Mouse (Mus musculus) stomach, embryonic 15.5 days (tissue): ENCODE results near the gene Ndufs2. TPM values are rescaled to one million over a fixed set of nuclear protein-coding genes. Genes with fewer than 3 reads are reported as not detected.

Source experiments
- ATAC-seq: fragments of 200-750 bp; cut with Nextera tagmentation; 2 replicates; pipeline ENCODE4 v1.8.0; 2017; ENCODE audit warnings: low read depth, moderate number of reproducible peaks, moderate TSS enrichment; ENCODE audit not compliant: insufficient read depth, low FRiP score
- H3K27ac ChIP-seq: fragments of 300-500 bp; sonication (generic); 2 replicates; pipeline ENCODE4 v1.5.1; 2015; ENCODE audit warnings: mild to moderate bottlenecking, inconsistent platforms
- H3K27me3 ChIP-seq: fragments of 300-500 bp; sonication (generic); replicated peaks from 2 replicates; pipeline ENCODE4 v1.6.1; 2015; ENCODE audit warnings: inconsistent platforms
- H3K36me3 ChIP-seq: fragments of 300-500 bp; sonication (generic); 2 replicates; pipeline ENCODE4 v1.6.1; 2015; ENCODE audit warnings: inconsistent platforms
- H3K4me1 ChIP-seq: fragments of 300-500 bp; sonication (generic); 2 replicates; pipeline ENCODE4 v1.6.1; 2015; ENCODE audit warnings: inconsistent platforms
- H3K4me2 ChIP-seq: fragments of 300-500 bp; sonication (generic); 2 replicates; pipeline ENCODE4 v1.6.1; 2015; ENCODE audit warnings: mild to moderate bottlenecking, inconsistent platforms
- H3K4me3 ChIP-seq: fragments of 300-500 bp; sonication (generic); replicated peaks from 2 replicates; pipeline ENCODE4 v1.5.1; 2015; ENCODE audit warnings: inconsistent platforms
- H3K9ac ChIP-seq: fragments of 300-500 bp; sonication (generic); 2 replicates; pipeline ENCODE4 v1.6.1; 2015; ENCODE audit warnings: inconsistent platforms
- H3K9me3 ChIP-seq: fragments of 300-500 bp; sonication (generic); 2 replicates; pipeline ENCODE4 v1.6.1; 2016; ENCODE audit warnings: inconsistent platforms
- WGBS: fragments of 180-500 bp; shearing (Covaris S2); methylation state at CpG from one replicate; pipeline ENCODE4 v1.1.7; 2015; 5-methylcytosine and 5-hydroxymethylcytosine counted together
- polyA plus RNA-seq: library from polyadenylated mRNA; unstranded; fragments of >200 nt; fragmentation: Nextera tagmentation; extraction: Ambion mirVana; gene quantifications from 2 replicates; pipeline ENCODE4 v1.2.1, GENCODE M21; 2015

The Ndufs2 gene
- polyA plus RNA-seq, 1 experiment from 2014 or later: 238 TPM

GRCm38 (mm10) chr1:171234538-171234937, 16.6 kb downstream of the Ndufs2 start:
- 73% methylated on average over 4 of the region's 4 CpGs for WGBS
- Histone ChIP-seq H3K27ac (no peak overlapping the region; the same call in 1 of the 2 replicates), H3K9ac (no peak overlapping the region), H3K27me3 (no peaks in the 10 kb centered on the region), H3K4me2 (no peak overlapping the region), H3K4me3 (no peak overlapping the region), H3K36me3 (peaks cover 47% of the 10 kb centered on the region), H3K4me1 (no peaks in the 10 kb centered on the region), H3K9me3 (no peaks in the 10 kb centered on the region)
- no peak for ATAC-seq

GRCm38 (mm10) chr1:171234126-171234525, 17.1 kb downstream of the Ndufs2 start, which contains the start of gene Fcer1g:
Gene Fcer1g, minus strand, starts transcription at chr1:171234365.
- H3K4me3 ChIP-seq: peak within 1 kb of the TSS; percentile 17; the same call in 1 of the 2 replicates
- no peak within 1 kb of the TSS; the same call in 1 of the 2 replicates for H3K27ac ChIP-seq
- H3K4me2 ChIP-seq: no peak within 1 kb of the TSS
- no peak within 1 kb of the TSS for H3K9ac ChIP-seq
- H3K27me3 ChIP-seq: no peaks in the 10 kb centered on the region
- no peaks in the 10 kb centered on the region for H3K9me3 ChIP-seq
- H3K36me3 ChIP-seq: peaks cover 47% of the 10 kb centered on the region
- 90% methylated on average over 14 of the region's 14 CpGs for WGBS
- no peak for ATAC-seq
- no peaks in the 10 kb centered on the region for H3K4me1 ChIP-seq

- H3K36me3 ChIP-seq: peaks cover 39% of the 10 kb centered on the region
- H3K4me3 ChIP-seq: peak overlapping the region; percentile 17; the same call in 1 of the 2 replicates
- H3K9ac ChIP-seq: no peak overlapping the region
- no peaks in the 10 kb centered on the region for H3K4me1 ChIP-seq
- no peak overlapping the region for H3K27ac ChIP-seq
- ATAC-seq: no peak; the same call in 1 of the 2 replicates
- WGBS: 75% methylated on average over 12 of the region's 12 CpGs
- H3K9me3 ChIP-seq: no peaks in the 10 kb centered on the region
- no peaks in the 10 kb centered on the region for H3K27me3 ChIP-seq
- no peak overlapping the region for H3K4me2 ChIP-seq
These were observed 18.1 kb downstream of the Ndufs2 start for GRCm38 (mm10) chr1:171232800-171233730.

GRCm38 (mm10) chr1:171232348-171232747, 18.8 kb downstream of the Ndufs2 start:
- H3K27me3 ChIP-seq: no peaks in the 10 kb centered on the region
- no peak for ATAC-seq
- no peak overlapping the region for H3K27ac ChIP-seq

GRCm38 (mm10) chr1:171231844-171232243, 19.3 kb downstream of the Ndufs2 start:
- WGBS: 68% methylated on average over 4 of the region's 4 CpGs
- Histone ChIP-seq H3K4me2 (no peak overlapping the region), H3K4me3 (no peak overlapping the region), H3K27me3 (no peaks in the 10 kb centered on the region), H3K4me1 (no peaks in the 10 kb centered on the region), H3K27ac (no peak overlapping the region), H3K36me3 (peaks cover 27% of the 10 kb centered on the region), H3K9ac (no peak overlapping the region), H3K9me3 (no peaks in the 10 kb centered on the region)
- no peak for ATAC-seq

More at GRCm38 (mm10) chr1:171232348-171232747, 18.8 kb downstream of the Ndufs2 start:
- Histone ChIP-seq H3K9ac (no peak overlapping the region), H3K4me3 (no peak overlapping the region), H3K4me1 (no peaks in the 10 kb centered on the region), H3K9me3 (no peaks in the 10 kb centered on the region), H3K36me3 (peaks cover 32% of the 10 kb centered on the region), H3K4me2 (no peak overlapping the region)
- 82% methylated on average over 5 of the region's 5 CpGs for WGBS

- no peak overlapping the region for H3K4me3 ChIP-seq
- ATAC-seq: no peak
- H3K9me3 ChIP-seq: no peaks in the 10 kb centered on the region
- H3K9ac ChIP-seq: no peak overlapping the region
- H3K4me2 ChIP-seq: no peak overlapping the region
- no peak overlapping the region for H3K27ac ChIP-seq
- H3K36me3 ChIP-seq: peaks cover 14% of the 10 kb centered on the region
- 67% methylated on average over 3 of the region's 3 CpGs for WGBS
- no peaks in the 10 kb centered on the region for H3K27me3 ChIP-seq
- H3K4me1 ChIP-seq: no peaks in the 10 kb centered on the region
These were observed 21.0 kb downstream of the Ndufs2 start for GRCm38 (mm10) chr1:171230215-171230614.

GRCm38 (mm10) chr1:171229750-171230149, 21.4 kb downstream of the Ndufs2 start:
- Histone ChIP-seq H3K9me3 (no peaks in the 10 kb centered on the region), H3K27ac (no peak overlapping the region), H3K9ac (no peak overlapping the region), H3K4me3 (no peak overlapping the region), H3K4me1 (no peaks in the 10 kb centered on the region), H3K4me2 (no peak overlapping the region), H3K27me3 (no peaks in the 10 kb centered on the region), H3K36me3 (peaks cover 9% of the 10 kb centered on the region)
- ATAC-seq: no peak
- WGBS: 61% methylated on average over 6 of the region's 6 CpGs

GRCm38 (mm10) chr1:171227879-171228278, 23.3 kb downstream of the Ndufs2 start:
- Histone ChIP-seq H3K9me3 (no peaks in the 10 kb centered on the region), H3K27ac (no peak overlapping the region), H3K36me3 (no peaks in the 10 kb centered on the region), H3K4me3 (no peak overlapping the region), H3K4me2 (no peak overlapping the region), H3K27me3 (no peaks in the 10 kb centered on the region), H3K9ac (no peak overlapping the region), H3K4me1 (no peaks in the 10 kb centered on the region)
- ATAC-seq: no peak
- 84% methylated on average over 1 of the region's 1 CpGs for WGBS

GRCm38 (mm10) chr1:171226780-171227179, 24.4 kb downstream of the Ndufs2 start:
- no peak for ATAC-seq
- Histone ChIP-seq H3K4me1 (peaks cover under 1% of the 10 kb centered on the region), H3K4me2 (no peak overlapping the region), H3K9me3 (no peaks in the 10 kb centered on the region), H3K27ac (no peak overlapping the region), H3K9ac (no peak overlapping the region), H3K27me3 (no peaks in the 10 kb centered on the region), H3K36me3 (no peaks in the 10 kb centered on the region), H3K4me3 (no peak overlapping the region)
- WGBS: 53% methylated on average over 4 of the region's 4 CpGs

GRCm38 (mm10) chr1:171224857-171225256, 26.3 kb downstream of the Ndufs2 start, which contains the start of gene Apoa2:
Gene Apoa2, plus strand, starts transcription at chr1:171225054.
- no peak within 1 kb of the TSS for H3K4me3 ChIP-seq
- no peak within 1 kb of the TSS for H3K9ac ChIP-seq
- 70% methylated on average over 5 of the region's 5 CpGs for WGBS
- no peaks in the 10 kb centered on the region for H3K27me3 ChIP-seq
- no peak within 1 kb of the TSS for H3K27ac ChIP-seq
- no peaks in the 10 kb centered on the region for H3K9me3 ChIP-seq
- no peak within 1 kb of the TSS for H3K4me2 ChIP-seq
- peaks cover 10% of the 10 kb centered on the region for H3K4me1 ChIP-seq
- H3K36me3 ChIP-seq: no peaks in the 10 kb centered on the region
- ATAC-seq: no peak

GRCm38 (mm10) chr1:171223796-171224195, 27.4 kb downstream of the Ndufs2 start:
- WGBS: 65% methylated on average over 2 of the region's 2 CpGs
- H3K9ac ChIP-seq: no peak overlapping the region
- H3K4me2 ChIP-seq: no peak overlapping the region
- H3K9me3 ChIP-seq: no peaks in the 10 kb centered on the region
- no peak for ATAC-seq
- peaks cover 6% of the 10 kb centered on the region; the same call in 1 of the 2 replicates for H3K36me3 ChIP-seq
- no peaks in the 10 kb centered on the region for H3K27me3 ChIP-seq
- H3K4me3 ChIP-seq: no peak overlapping the region
- no peak overlapping the region for H3K27ac ChIP-seq
- peaks cover 10% of the 10 kb centered on the region for H3K4me1 ChIP-seq

- no peak overlapping the region for H3K9ac ChIP-seq
- no peak for ATAC-seq
- H3K9me3 ChIP-seq: no peaks in the 10 kb centered on the region
- WGBS: 76% methylated on average over 6 of the region's 6 CpGs
- H3K36me3 ChIP-seq: peaks cover 6% of the 10 kb centered on the region; the same call in 1 of the 2 replicates
- peak overlapping the region; percentile 59 for H3K4me3 ChIP-seq
- H3K4me2 ChIP-seq: peak overlapping the region; percentile 49
- peaks cover 10% of the 10 kb centered on the region for H3K4me1 ChIP-seq
- no peaks in the 10 kb centered on the region for H3K27me3 ChIP-seq
- H3K27ac ChIP-seq: peak overlapping the region; percentile 92
These were observed 28.0 kb downstream of the Ndufs2 start for GRCm38 (mm10) chr1:171223168-171223567.
